Mouse (Mus musculus): ENCODE results near the gene Gm42669. TPM values are rescaled to one million over a fixed set of nuclear protein-coding genes. Genes with fewer than 3 reads are reported as not detected.

Gene Gm42669
- polyA plus RNA-seq, 1 experiment from 2014 or later: 0.19 TPM

- Histone ChIP-seq H3K4me2 (replicated peaks; ENCODE audit: low read depth, low read length) (no peak overlapping the region), H3K27me3 (replicated peaks; ENCODE audit: insufficient read depth, low read length) (no peaks in the 10 kb centered on the region), H3K36me3 (ENCODE audit: insufficient read depth, low read length) (no peaks in the 10 kb centered on the region), H3K9me3 (ENCODE audit: low read length) (no peaks in the 10 kb centered on the region), H3K9ac (replicated peaks; ENCODE audit: low read depth) (no peak overlapping the region), H3K4me3 (ENCODE audit: low read depth, low read length) (no peak overlapping the region), H3K27ac (ENCODE audit: low read length) (no peak overlapping the region), H3K4me1 (ENCODE audit: insufficient read depth, low read depth, low read length) (no peaks in the 10 kb centered on the region)
- ATAC-seq (no peak), DNase-seq (ENCODE audit: low spot score) (no peak)
- TF ChIP-seq EP300 (IDR thresholded peaks at IDR 0.05) (no peak), CTCF (IDR thresholded peaks at IDR 0.05) (no peak)
- WGBS: 68% methylated on average over 5 of the region's 5 CpGs
Measured at GRCm38 (mm10) chr5:107498806-107499310, 8.6 kb upstream of the Gm42669 start.

- DNase-seq (ENCODE audit: low spot score) (no peak), ATAC-seq (no peak)
- Histone ChIP-seq H3K4me3 (ENCODE audit: low read depth, low read length) (no peak overlapping the region), H3K4me1 (ENCODE audit: insufficient read depth, low read depth, low read length) (no peaks in the 10 kb centered on the region), H3K9ac (replicated peaks; ENCODE audit: low read depth) (no peak overlapping the region), H3K9me3 (ENCODE audit: low read length) (no peaks in the 10 kb centered on the region), H3K4me2 (replicated peaks; ENCODE audit: low read depth, low read length) (no peak overlapping the region), H3K27me3 (replicated peaks; ENCODE audit: insufficient read depth, low read length) (no peaks in the 10 kb centered on the region), H3K27ac (ENCODE audit: low read length) (no peak overlapping the region), H3K36me3 (ENCODE audit: insufficient read depth, low read length) (no peaks in the 10 kb centered on the region)
- WGBS: 72% methylated on average over 5 of the region's 5 CpGs
- no peak for TF ChIP-seq EP300 (IDR thresholded peaks at IDR 0.05)
- TF ChIP-seq CTCF (IDR thresholded peaks at IDR 0.05): no peak
Measured at GRCm38 (mm10) chr5:107499891-107500535, 7.4 kb upstream of the Gm42669 start.

GRCm38 (mm10) chr5:107500741-107501140, 6.7 kb upstream of the Gm42669 start:
- DNase-seq (ENCODE audit: low spot score): no peak
- WGBS: 86% methylated on average over 1 of the region's 1 CpGs

GRCm38 (mm10) chr5:107510503-107510902, 3.1 kb downstream of the Gm42669 start:
- Histone ChIP-seq H3K9ac (replicated peaks; ENCODE audit: low read depth) (no peak overlapping the region), H3K4me1 (ENCODE audit: insufficient read depth, low read depth, low read length) (no peaks in the 10 kb centered on the region), H3K27me3 (replicated peaks; ENCODE audit: insufficient read depth, low read length) (no peaks in the 10 kb centered on the region), H3K4me3 (ENCODE audit: low read depth, low read length) (no peak overlapping the region), H3K36me3 (ENCODE audit: insufficient read depth, low read length) (no peaks in the 10 kb centered on the region), H3K4me2 (replicated peaks; ENCODE audit: low read depth, low read length) (no peak overlapping the region), H3K9me3 (ENCODE audit: low read length) (no peaks in the 10 kb centered on the region), H3K27ac (ENCODE audit: low read length) (no peak overlapping the region)
- WGBS: 83% methylated on average over 10 of the region's 10 CpGs
- TF ChIP-seq CTCF (IDR thresholded peaks at IDR 0.05) (no peak), EP300 (IDR thresholded peaks at IDR 0.05) (no peak)
- DNase-seq (ENCODE audit: low spot score) (no peak), ATAC-seq (no peak)

More at GRCm38 (mm10) chr5:107500741-107501140, 6.7 kb upstream of the Gm42669 start:
- Histone ChIP-seq H3K27me3 (replicated peaks; ENCODE audit: insufficient read depth, low read length) (no peaks in the 10 kb centered on the region), H3K9me3 (ENCODE audit: low read length) (no peaks in the 10 kb centered on the region), H3K4me1 (ENCODE audit: insufficient read depth, low read depth, low read length) (no peaks in the 10 kb centered on the region), H3K9ac (replicated peaks; ENCODE audit: low read depth) (no peak overlapping the region), H3K36me3 (ENCODE audit: insufficient read depth, low read length) (no peaks in the 10 kb centered on the region), H3K4me2 (replicated peaks; ENCODE audit: low read depth, low read length) (no peak overlapping the region), H3K27ac (ENCODE audit: low read length) (no peak overlapping the region), H3K4me3 (ENCODE audit: low read depth, low read length) (no peak overlapping the region)
- no peak for TF ChIP-seq EP300 (IDR thresholded peaks at IDR 0.05)
- no peak for TF ChIP-seq CTCF (IDR thresholded peaks at IDR 0.05)
- no peak for ATAC-seq

- no peak overlapping the region for H3K4me3 ChIP-seq (ENCODE audit: low read depth, low read length)
- no peak overlapping the region for H3K27ac ChIP-seq (ENCODE audit: low read length)
- no peaks in the 10 kb centered on the region for H3K4me1 ChIP-seq (ENCODE audit: insufficient read depth, low read depth, low read length)
- DNase-seq (ENCODE audit: low spot score) (no peak), ATAC-seq (no peak)
- no peak overlapping the region for H3K9ac ChIP-seq (replicated peaks; ENCODE audit: low read depth)
- H3K36me3 ChIP-seq (ENCODE audit: insufficient read depth, low read length): no peaks in the 10 kb centered on the region
- H3K9me3 ChIP-seq (ENCODE audit: low read length): no peaks in the 10 kb centered on the region
- WGBS: 35% methylated on average over 2 of the region's 2 CpGs
- no peak for TF ChIP-seq CTCF (IDR thresholded peaks at IDR 0.05)
- TF ChIP-seq EP300 (IDR thresholded peaks at IDR 0.05): no peak
- no peaks in the 10 kb centered on the region for H3K27me3 ChIP-seq (replicated peaks; ENCODE audit: insufficient read depth, low read length)
- no peak overlapping the region for H3K4me2 ChIP-seq (replicated peaks; ENCODE audit: low read depth, low read length)
Measured at GRCm38 (mm10) chr5:107511326-107511725, 3.9 kb downstream of the Gm42669 start.

- Histone ChIP-seq H3K4me2 (replicated peaks; ENCODE audit: low read depth, low read length) (no peak overlapping the region), H3K9ac (replicated peaks; ENCODE audit: low read depth) (no peak overlapping the region), H3K9me3 (ENCODE audit: low read length) (no peaks in the 10 kb centered on the region), H3K27me3 (replicated peaks; ENCODE audit: insufficient read depth, low read length) (no peaks in the 10 kb centered on the region), H3K4me3 (ENCODE audit: low read depth, low read length) (no peak overlapping the region), H3K4me1 (ENCODE audit: insufficient read depth, low read depth, low read length) (no peaks in the 10 kb centered on the region), H3K36me3 (ENCODE audit: insufficient read depth, low read length) (no peaks in the 10 kb centered on the region), H3K27ac (ENCODE audit: low read length) (no peak overlapping the region)
- DNase-seq (ENCODE audit: low spot score) (peak; percentile 87), ATAC-seq (peak; percentile 89)
- TF ChIP-seq CTCF (IDR thresholded peaks at IDR 0.05) (peak; percentile 79), EP300 (IDR thresholded peaks at IDR 0.05) (no peak)
- 30% methylated on average over 7 of the region's 7 CpGs for WGBS
Measured at GRCm38 (mm10) chr5:107513583-107513982, 6.2 kb downstream of the Gm42669 start.
